Mouse (Mus musculus): ENCODE data around the gene Cmtm4. TPM values are rescaled to one million over a fixed set of nuclear protein-coding genes. Genes with fewer than 3 reads are reported as not detected.
A peak's percentile ranks its signal among the peaks of the same experiment; 100 is the strongest.

Cmtm4 gene
- total and polyA plus RNA-seq, 2 experiments: 9.8 to 10.0 TPM

GRCm38 (mm10) chr8:104383977-104384376, 11.6 kb downstream of the Cmtm4 start:
- H3K9ac ChIP-seq (ENCODE audit: low read depth, low read length): peak overlapping the region; percentile 52
- H3K36me3 ChIP-seq (ENCODE audit: control insufficient read depth, insufficient read depth, low read length): no peaks in the 10 kb centered on the region
- no peaks in the 10 kb centered on the region for H3K27me3 ChIP-seq (ENCODE audit: control insufficient read depth, insufficient read depth, low read length)
- DNase-seq (ENCODE audit: extremely low read depth, low read depth, low spot score): peak; percentile 96
- H3K4me1 ChIP-seq (ENCODE audit: control insufficient read depth, insufficient read depth, low read length): peaks cover 26% of the 10 kb centered on the region
- no peak overlapping the region for H3K4me3 ChIP-seq (ENCODE audit: insufficient read depth, low read depth, low read length)
- H3K27ac ChIP-seq (replicated peaks; ENCODE audit: insufficient read depth, low read depth, low read length): peak overlapping the region; percentile 97
- H3K79me2 ChIP-seq (ENCODE audit: control insufficient read depth, insufficient read depth, low read length): peaks cover 49% of the 10 kb centered on the region
- WGBS: 19% methylated on average over 3 of the region's 3 CpGs
- TF ChIP-seq CTCF (IDR thresholded peaks at IDR 0.05; ENCODE audit: low read depth, low read length) (no peak), POLR2A (IDR thresholded peaks at IDR 0.05; ENCODE audit: extremely low read depth, insufficient read depth, low read length) (no peak)

DNA sequence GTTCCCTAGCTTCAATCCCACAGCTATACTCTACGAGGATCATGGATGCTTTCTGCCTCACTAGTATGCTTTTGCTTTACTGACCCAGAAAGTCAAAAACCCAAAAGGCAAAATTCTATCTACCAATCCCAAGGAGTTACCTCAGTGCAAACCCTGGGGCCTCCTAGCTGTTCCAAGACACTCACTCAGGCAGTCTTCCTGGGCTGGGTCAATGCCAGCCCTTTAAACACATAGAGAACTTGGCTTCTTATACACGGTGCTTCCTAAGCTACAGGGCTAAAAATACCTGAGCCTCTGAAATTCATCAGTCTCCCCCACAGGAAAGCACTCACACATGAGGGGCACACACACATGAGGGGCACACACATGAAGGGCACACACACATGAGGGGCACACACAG, 12.3 kb downstream of the Cmtm4 start:
- DNase-seq (ENCODE audit: extremely low read depth, low read depth, low spot score): no peak
- H3K27me3 ChIP-seq (ENCODE audit: control insufficient read depth, insufficient read depth, low read length): no peaks in the 10 kb centered on the region
- H3K4me3 ChIP-seq (ENCODE audit: insufficient read depth, low read depth, low read length): no peak overlapping the region
- H3K27ac ChIP-seq (replicated peaks; ENCODE audit: insufficient read depth, low read depth, low read length): peak overlapping the region; percentile 97
- peaks cover 26% of the 10 kb centered on the region for H3K4me1 ChIP-seq (ENCODE audit: control insufficient read depth, insufficient read depth, low read length)
- TF ChIP-seq POLR2A (IDR thresholded peaks at IDR 0.05; ENCODE audit: extremely low read depth, insufficient read depth, low read length) (no peak), CTCF (IDR thresholded peaks at IDR 0.05; ENCODE audit: low read depth, low read length) (no peak)
- WGBS: 50% methylated on average over 2 of the region's 2 CpGs
- H3K9ac ChIP-seq (ENCODE audit: low read depth, low read length): 0 out of 2 replicates have a peak overlapping the region, but pooled peaks have one; percentile 11
- H3K36me3 ChIP-seq (ENCODE audit: control insufficient read depth, insufficient read depth, low read length): no peaks in the 10 kb centered on the region
- peaks cover 54% of the 10 kb centered on the region for H3K79me2 ChIP-seq (ENCODE audit: control insufficient read depth, insufficient read depth, low read length)

DNA sequence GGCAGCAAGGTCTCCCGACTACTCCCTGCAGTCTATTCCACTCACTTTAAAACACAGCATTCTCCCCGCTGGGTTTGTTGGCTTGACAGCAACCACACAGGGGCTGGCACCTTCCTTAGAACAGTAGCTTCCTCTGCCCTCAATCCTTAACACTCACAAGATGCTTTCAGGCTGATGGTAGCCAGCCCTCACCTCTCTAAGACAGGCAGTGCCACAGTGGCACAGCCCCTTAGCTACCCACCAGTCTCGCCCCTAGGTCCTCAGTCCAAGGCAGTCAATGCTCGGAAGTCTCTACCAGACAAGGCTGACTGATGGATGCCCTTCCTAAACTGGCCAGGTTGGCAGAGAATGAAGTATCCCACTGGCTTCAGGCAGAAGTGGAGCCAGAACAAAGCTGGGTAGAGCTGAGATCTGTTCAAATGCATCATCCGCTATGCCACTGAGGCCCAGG, 14.6 kb downstream of the Cmtm4 start:
- Histone ChIP-seq H3K9ac (ENCODE audit: low read depth, low read length) (no peak overlapping the region), H3K4me3 (ENCODE audit: insufficient read depth, low read depth, low read length) (no peak overlapping the region), H3K36me3 (ENCODE audit: control insufficient read depth, insufficient read depth, low read length) (no peaks in the 10 kb centered on the region), H3K79me2 (ENCODE audit: control insufficient read depth, insufficient read depth, low read length) (peaks cover 46% of the 10 kb centered on the region), H3K27ac (replicated peaks; ENCODE audit: insufficient read depth, low read depth, low read length) (no peak overlapping the region), H3K4me1 (ENCODE audit: control insufficient read depth, insufficient read depth, low read length) (peaks cover 18% of the 10 kb centered on the region), H3K27me3 (ENCODE audit: control insufficient read depth, insufficient read depth, low read length) (no peaks in the 10 kb centered on the region)
- DNase-seq (ENCODE audit: extremely low read depth, low read depth, low spot score): no peak
- WGBS: 88% methylated on average over 5 of the region's 5 CpGs
- TF ChIP-seq CTCF (IDR thresholded peaks at IDR 0.05; ENCODE audit: low read depth, low read length) (no peak), POLR2A (IDR thresholded peaks at IDR 0.05; ENCODE audit: extremely low read depth, insufficient read depth, low read length) (no peak)

- H3K9ac ChIP-seq (ENCODE audit: low read depth, low read length): no peak overlapping the region
- no peak overlapping the region for H3K27ac ChIP-seq (replicated peaks; ENCODE audit: insufficient read depth, low read depth, low read length)
- WGBS: 84% methylated on average over 7 of the region's 7 CpGs
- no peaks in the 10 kb centered on the region for H3K27me3 ChIP-seq (ENCODE audit: control insufficient read depth, insufficient read depth, low read length)
- TF ChIP-seq CTCF (IDR thresholded peaks at IDR 0.05; ENCODE audit: low read depth, low read length): no peak
- no peak for TF ChIP-seq POLR2A (IDR thresholded peaks at IDR 0.05; ENCODE audit: extremely low read depth, insufficient read depth, low read length)
- peaks cover 23% of the 10 kb centered on the region for H3K4me1 ChIP-seq (ENCODE audit: control insufficient read depth, insufficient read depth, low read length)
- DNase-seq (ENCODE audit: extremely low read depth, low read depth, low spot score): no peak
- H3K36me3 ChIP-seq (ENCODE audit: control insufficient read depth, insufficient read depth, low read length): no peaks in the 10 kb centered on the region
- H3K79me2 ChIP-seq (ENCODE audit: control insufficient read depth, insufficient read depth, low read length): peaks cover 40% of the 10 kb centered on the region
- H3K4me3 ChIP-seq (ENCODE audit: insufficient read depth, low read depth, low read length): no peak overlapping the region
Measured at GRCm38 (mm10) chr8:104380269-104380668, 15.3 kb downstream of the Cmtm4 start.

- H3K4me3 ChIP-seq (ENCODE audit: insufficient read depth, low read depth, low read length): no peak overlapping the region
- WGBS: 89% methylated on average over 10 of the region's 10 CpGs
- H3K4me1 ChIP-seq (ENCODE audit: control insufficient read depth, insufficient read depth, low read length): peaks cover 24% of the 10 kb centered on the region
- no peak for DNase-seq (ENCODE audit: extremely low read depth, low read depth, low spot score)
- no peak overlapping the region for H3K9ac ChIP-seq (ENCODE audit: low read depth, low read length)
- no peak overlapping the region for H3K27ac ChIP-seq (replicated peaks; ENCODE audit: insufficient read depth, low read depth, low read length)
- peaks cover 39% of the 10 kb centered on the region for H3K79me2 ChIP-seq (ENCODE audit: control insufficient read depth, insufficient read depth, low read length)
- no peaks in the 10 kb centered on the region for H3K36me3 ChIP-seq (ENCODE audit: control insufficient read depth, insufficient read depth, low read length)
- TF ChIP-seq CTCF (IDR thresholded peaks at IDR 0.05; ENCODE audit: low read depth, low read length) (no peak), POLR2A (IDR thresholded peaks at IDR 0.05; ENCODE audit: extremely low read depth, insufficient read depth, low read length) (no peak)
- no peaks in the 10 kb centered on the region for H3K27me3 ChIP-seq (ENCODE audit: control insufficient read depth, insufficient read depth, low read length)
Measured at GRCm38 (mm10) chr8:104379301-104379836, 16.2 kb downstream of the Cmtm4 start.

DNA sequence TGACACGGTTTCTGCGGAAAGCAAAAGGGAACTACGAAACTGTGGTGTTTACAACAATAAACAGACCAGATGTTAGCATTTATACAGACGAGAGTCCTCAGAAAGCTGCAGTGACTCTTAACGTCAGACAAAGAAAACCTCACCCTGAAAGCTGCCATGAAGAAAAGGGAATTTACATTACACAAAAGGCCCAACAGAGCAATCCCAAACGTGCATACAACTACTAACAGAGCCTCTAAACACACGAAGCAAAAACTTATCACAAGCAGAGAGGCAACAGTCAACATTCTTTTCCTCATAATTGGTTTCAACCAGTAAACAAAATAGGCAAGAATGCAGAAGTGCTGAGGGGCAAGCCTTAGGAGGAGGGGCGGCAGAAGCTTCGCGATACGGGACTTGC, 18.9 kb downstream of the Cmtm4 start:
- no peak for DNase-seq (ENCODE audit: extremely low read depth, low read depth, low spot score)
- WGBS: 77% methylated on average over 11 of the region's 11 CpGs
- TF ChIP-seq POLR2A (IDR thresholded peaks at IDR 0.05; ENCODE audit: extremely low read depth, insufficient read depth, low read length) (no peak), CTCF (IDR thresholded peaks at IDR 0.05; ENCODE audit: low read depth, low read length) (no peak)

More for the DNA sequence above, 18.9 kb downstream of the Cmtm4 start:
- Histone ChIP-seq H3K79me2 (ENCODE audit: control insufficient read depth, insufficient read depth, low read length) (peaks cover 32% of the 10 kb centered on the region), H3K27ac (replicated peaks; ENCODE audit: insufficient read depth, low read depth, low read length) (0 out of 2 replicates have a peak overlapping the region, but pooled peaks have one; percentile 7), H3K4me3 (ENCODE audit: insufficient read depth, low read depth, low read length) (no peak overlapping the region), H3K4me1 (ENCODE audit: control insufficient read depth, insufficient read depth, low read length) (peaks cover 18% of the 10 kb centered on the region), H3K9ac (ENCODE audit: low read depth, low read length) (no peak overlapping the region), H3K27me3 (ENCODE audit: control insufficient read depth, insufficient read depth, low read length) (no peaks in the 10 kb centered on the region), H3K36me3 (ENCODE audit: control insufficient read depth, insufficient read depth, low read length) (no peaks in the 10 kb centered on the region)
